Mouse (Mus musculus): ENCODE results near the gene Cdc42ep3. TPM values are rescaled to one million over a fixed set of nuclear protein-coding genes. Genes with fewer than 3 reads are reported as not detected.

Gene Cdc42ep3
- polyA plus RNA-seq, 1 experiment from 2014 or later, result 42.6 TPM

DNA sequence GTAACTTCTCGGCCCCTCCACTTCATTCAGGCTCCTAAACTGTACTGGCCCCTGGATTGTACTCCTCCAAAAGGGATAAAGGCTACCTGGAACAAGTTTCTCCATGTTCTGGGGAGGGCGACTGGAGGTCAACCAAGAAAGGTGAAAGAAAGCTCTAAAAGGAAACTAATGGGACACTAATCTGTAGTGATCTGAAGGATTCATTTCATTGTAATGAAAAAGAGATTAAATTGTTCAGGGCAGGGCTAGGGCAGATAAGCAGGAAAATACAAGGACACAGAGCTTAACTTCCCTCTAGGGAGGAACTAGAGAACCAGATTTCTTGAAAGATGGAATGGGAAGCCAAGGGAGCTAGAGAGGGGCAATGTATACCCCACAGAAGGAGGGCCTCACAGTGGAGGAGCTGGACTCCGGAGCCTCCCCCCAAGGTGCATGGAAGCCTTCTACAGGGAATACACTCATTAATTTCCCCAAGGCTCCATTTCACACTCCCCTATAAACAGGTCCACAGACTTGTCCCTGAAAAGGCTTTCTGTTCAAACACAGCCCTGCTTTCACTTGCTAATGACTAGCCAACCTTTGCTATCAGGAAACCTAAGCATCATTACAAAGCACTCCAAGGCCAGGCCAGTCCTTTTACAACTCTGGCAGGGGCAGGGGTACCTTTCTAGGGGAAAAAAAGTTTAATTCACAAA is 12.1 kb downstream of the Cdc42ep3 start:
- peaks cover 12% of the 10 kb centered on the region for H3K4me1 ChIP-seq (replicated peaks)
- H3K36me3 ChIP-seq, result peaks cover 4% of the 10 kb centered on the region; the same call in 1 of the 2 replicates
- 56% methylated on average over 3 of the region's 3 CpGs for WGBS
- H3K27ac ChIP-seq (replicated peaks), result no peak overlapping the region
- H3K4me2 ChIP-seq, result no peak overlapping the region
- H3K27me3 ChIP-seq, result no peaks in the 10 kb centered on the region
- no peaks in the 10 kb centered on the region for H3K9me3 ChIP-seq
- ATAC-seq (ENCODE audit: low read depth), result no peak
- no peak overlapping the region for H3K4me3 ChIP-seq
- no peak overlapping the region for H3K9ac ChIP-seq

DNA sequence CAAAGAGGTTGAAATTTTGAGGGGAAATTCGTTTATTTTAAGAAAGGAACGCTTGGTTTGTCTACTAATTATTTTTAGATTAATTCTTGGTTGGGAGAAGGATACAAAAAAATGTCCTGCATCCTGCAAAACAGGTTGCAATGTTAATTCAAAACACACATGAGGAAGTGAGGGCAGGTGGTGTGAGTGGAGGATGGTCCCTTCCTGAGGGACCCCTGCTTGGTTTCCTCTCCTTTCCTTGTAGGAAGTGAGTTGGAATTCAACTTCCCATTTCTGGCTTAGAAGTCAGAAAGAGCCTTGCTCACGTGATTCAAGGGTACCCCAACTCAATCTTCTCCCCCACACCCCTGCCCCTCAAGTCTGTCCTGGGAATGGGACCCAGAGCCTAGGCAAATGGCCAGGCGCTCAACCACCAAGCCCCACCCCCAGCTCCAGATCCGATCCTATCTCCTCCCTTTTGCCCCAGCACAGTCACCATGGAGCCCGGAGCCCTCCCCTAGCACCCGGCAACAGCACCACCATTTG is 12.9 kb downstream of the Cdc42ep3 start:
- Histone ChIP-seq H3K4me3 (no peak overlapping the region), H3K27ac (replicated peaks) (no peak overlapping the region), H3K36me3 (peaks cover 8% of the 10 kb centered on the region; the same call in 1 of the 2 replicates), H3K27me3 (no peaks in the 10 kb centered on the region), H3K4me1 (replicated peaks) (peaks cover 12% of the 10 kb centered on the region), H3K9me3 (no peaks in the 10 kb centered on the region), H3K4me2 (no peak overlapping the region), H3K9ac (no peak overlapping the region)
- no peak for ATAC-seq (ENCODE audit: low read depth)
- WGBS, result 75% methylated on average over 7 of the region's 7 CpGs

DNA sequence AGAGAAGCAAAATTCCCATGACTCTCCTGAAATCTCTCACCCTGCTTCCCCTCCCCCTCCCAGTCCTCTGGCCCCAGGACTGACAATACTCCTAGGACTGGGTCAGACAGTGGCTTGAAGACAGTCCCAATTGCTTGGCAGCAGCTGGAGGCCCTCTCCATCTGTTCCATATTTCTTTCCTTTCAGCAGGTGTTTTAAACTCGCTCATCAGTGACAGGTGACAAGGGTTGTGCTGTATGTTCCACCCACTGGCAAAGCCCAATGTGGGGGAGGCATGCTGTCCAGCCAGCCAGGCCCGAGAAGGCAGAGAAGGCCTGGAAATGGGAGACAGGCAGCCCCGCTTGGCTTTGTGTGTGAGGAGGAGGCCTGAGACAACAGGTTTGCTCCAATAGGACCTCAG is 17.4 kb downstream of the Cdc42ep3 start:
- no peak overlapping the region for H3K27ac ChIP-seq (replicated peaks)
- peaks cover 1% of the 10 kb centered on the region; the same call in 1 of the 2 replicates for H3K4me1 ChIP-seq (replicated peaks)
- 73% methylated on average over 3 of the region's 3 CpGs for WGBS
- no peaks in the 10 kb centered on the region for H3K9me3 ChIP-seq
- no peak overlapping the region for H3K9ac ChIP-seq
- H3K36me3 ChIP-seq, result peaks cover 38% of the 10 kb centered on the region
- H3K4me3 ChIP-seq, result no peak overlapping the region
- no peak for ATAC-seq (ENCODE audit: low read depth)
- no peaks in the 10 kb centered on the region for H3K27me3 ChIP-seq
- H3K4me2 ChIP-seq, result no peak overlapping the region

DNA sequence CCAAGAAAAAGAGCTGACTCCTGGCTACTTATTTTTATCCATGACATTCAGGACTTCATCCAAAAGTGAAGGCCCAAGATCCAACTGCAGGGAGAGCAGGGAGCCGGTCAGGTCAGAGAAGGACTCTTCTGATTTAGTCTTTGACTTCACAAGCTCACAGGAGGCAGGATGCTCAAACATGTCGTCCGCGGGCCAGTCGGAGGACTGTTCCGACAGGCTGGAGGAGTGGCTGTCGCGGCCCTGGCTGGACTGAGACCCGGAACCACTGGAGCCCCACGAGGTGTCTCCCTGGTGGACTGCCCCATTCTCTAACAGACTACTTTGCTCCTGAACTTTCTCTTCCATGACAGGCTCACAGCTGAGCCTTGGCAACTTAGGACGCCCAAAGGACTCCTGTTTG is 20.2 kb downstream of the Cdc42ep3 start:
- Histone ChIP-seq H3K9me3 (no peaks in the 10 kb centered on the region), H3K27me3 (no peaks in the 10 kb centered on the region), H3K36me3 (peaks cover 45% of the 10 kb centered on the region), H3K27ac (replicated peaks) (no peak overlapping the region), H3K4me3 (no peak overlapping the region), H3K4me1 (replicated peaks) (no peaks in the 10 kb centered on the region), H3K9ac (no peak overlapping the region), H3K4me2 (no peak overlapping the region)
- no peak for ATAC-seq (ENCODE audit: low read depth)
- WGBS, result 87% methylated on average over 11 of the region's 11 CpGs

DNA sequence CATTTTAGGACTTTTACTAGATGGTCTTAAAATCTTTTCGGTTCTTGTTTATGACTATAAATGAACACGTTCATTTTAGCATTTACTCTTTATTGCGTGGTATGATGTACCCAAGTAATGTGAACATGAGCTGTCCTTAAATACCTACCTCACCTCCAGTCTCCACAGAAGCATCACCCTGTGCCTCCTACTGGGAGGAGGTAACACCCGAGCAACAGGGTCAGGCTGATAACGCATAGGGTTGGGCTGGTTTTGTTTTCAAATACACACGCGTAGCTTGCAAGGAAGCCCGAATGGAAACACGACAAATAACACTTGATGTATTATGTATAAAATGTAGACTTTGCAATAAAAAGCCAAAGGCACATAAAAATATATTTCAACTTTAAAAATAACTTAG is 21.2 kb downstream of the Cdc42ep3 start:
- no peaks in the 10 kb centered on the region for H3K9me3 ChIP-seq
- WGBS, result 93% methylated on average over 9 of the region's 9 CpGs
- H3K36me3 ChIP-seq, result peaks cover 43% of the 10 kb centered on the region
- ATAC-seq (ENCODE audit: low read depth), result no peak
- H3K4me3 ChIP-seq, result no peak overlapping the region
- H3K27ac ChIP-seq (replicated peaks), result no peak overlapping the region
- no peaks in the 10 kb centered on the region for H3K4me1 ChIP-seq (replicated peaks)
- no peaks in the 10 kb centered on the region for H3K27me3 ChIP-seq
- H3K4me2 ChIP-seq, result no peak overlapping the region
- no peak overlapping the region for H3K9ac ChIP-seq

DNA sequence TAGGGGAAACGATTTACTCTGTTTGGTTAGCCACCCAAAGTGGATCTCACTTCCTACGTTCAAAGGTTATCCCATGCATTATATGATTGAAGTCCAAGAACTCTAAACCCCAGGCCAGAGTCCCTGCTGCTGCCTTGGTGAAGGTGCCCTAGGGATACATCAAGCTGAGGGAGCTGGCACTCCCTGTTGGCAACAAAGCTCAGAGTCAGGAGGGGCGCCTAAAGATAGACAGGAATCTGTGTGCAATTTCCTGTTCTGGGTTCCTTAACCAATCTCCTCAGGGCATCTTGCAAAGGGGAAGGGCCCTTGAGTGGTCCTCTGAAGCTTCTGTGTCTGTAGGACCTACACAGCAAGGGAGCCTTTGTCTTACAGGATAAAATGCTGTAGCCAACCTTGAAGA is 22.0 kb downstream of the Cdc42ep3 start:
- Histone ChIP-seq H3K36me3 (peaks cover 43% of the 10 kb centered on the region), H3K4me3 (no peak overlapping the region), H3K9me3 (no peaks in the 10 kb centered on the region), H3K4me1 (replicated peaks) (0 out of 2 replicates have a peak, but pooled peaks cover under 1% of the 10 kb centered on the region), H3K9ac (no peak overlapping the region), H3K27ac (replicated peaks) (no peak overlapping the region), H3K4me2 (no peak overlapping the region), H3K27me3 (no peaks in the 10 kb centered on the region)
- no peak for ATAC-seq (ENCODE audit: low read depth)
- 91% methylated on average over 3 of the region's 3 CpGs for WGBS

DNA sequence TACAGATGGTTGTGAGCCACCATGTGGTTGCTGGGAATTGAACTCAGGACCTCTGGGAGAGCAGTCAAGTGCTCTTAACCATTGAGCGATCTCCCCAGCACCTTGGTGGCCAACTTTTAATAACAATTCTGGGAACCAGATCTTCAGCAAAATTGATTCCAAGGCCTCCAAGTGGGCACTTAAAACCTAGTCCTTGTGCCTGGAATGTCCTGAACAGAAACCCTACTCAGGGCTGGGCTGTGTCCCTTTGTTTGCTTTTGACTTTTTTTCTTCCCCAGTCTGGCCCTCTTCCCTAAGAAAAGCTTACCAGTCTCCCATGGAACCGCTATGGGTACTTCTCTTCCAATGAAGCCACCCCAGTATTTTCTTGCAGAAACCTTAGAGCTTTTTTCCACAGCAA is 24.5 kb downstream of the Cdc42ep3 start:
- Histone ChIP-seq H3K4me1 (replicated peaks) (peaks cover 18% of the 10 kb centered on the region), H3K4me3 (no peak overlapping the region), H3K9ac (no peak overlapping the region), H3K9me3 (no peaks in the 10 kb centered on the region), H3K27ac (replicated peaks) (no peak overlapping the region), H3K4me2 (no peak overlapping the region), H3K27me3 (no peaks in the 10 kb centered on the region), H3K36me3 (peaks cover 30% of the 10 kb centered on the region)
- no peak for ATAC-seq (ENCODE audit: low read depth)
- WGBS, result 99% methylated on average over 2 of the region's 2 CpGs

DNA sequence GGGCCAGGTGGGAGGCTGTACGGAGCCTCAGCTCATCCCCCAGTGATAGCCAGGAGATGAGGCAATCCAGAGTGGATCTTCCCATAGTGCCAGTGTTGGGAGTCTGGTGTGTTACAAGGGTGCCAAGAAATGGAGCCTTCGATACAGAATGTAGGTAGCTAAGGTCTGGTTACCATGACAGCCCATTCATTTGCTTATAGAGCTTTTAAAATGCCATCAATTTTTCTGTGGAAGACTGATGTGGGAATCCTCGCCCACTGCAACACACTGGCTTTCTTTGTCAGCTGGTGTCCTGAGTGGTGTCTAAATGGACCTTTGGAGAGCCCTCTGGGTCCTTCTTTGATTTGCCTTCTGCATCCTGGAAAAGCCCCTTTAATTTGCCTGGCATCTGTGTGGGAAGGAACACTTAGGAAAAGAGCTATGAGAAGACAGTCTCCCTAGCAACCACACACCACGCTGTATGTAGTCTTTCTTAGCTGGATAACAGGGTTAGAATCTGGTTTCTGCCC is 28.0 kb downstream of the Cdc42ep3 start:
- H3K4me2 ChIP-seq, result no peak overlapping the region
- ATAC-seq (ENCODE audit: low read depth), result peak; percentile 86
- H3K9ac ChIP-seq, result no peak overlapping the region
- H3K4me3 ChIP-seq, result no peak overlapping the region
- H3K27ac ChIP-seq (replicated peaks), result peak overlapping the region; percentile 18; the same call in 1 of the 2 replicates
- 0 out of 2 replicates have a peak, but pooled peaks cover 4% of the 10 kb centered on the region for H3K36me3 ChIP-seq
- WGBS, result 49% methylated on average over 4 of the region's 4 CpGs
- H3K9me3 ChIP-seq, result no peaks in the 10 kb centered on the region; the same call in 1 of the 2 replicates
- H3K4me1 ChIP-seq (replicated peaks), result peaks cover 18% of the 10 kb centered on the region
- H3K27me3 ChIP-seq, result no peaks in the 10 kb centered on the region

DNA sequence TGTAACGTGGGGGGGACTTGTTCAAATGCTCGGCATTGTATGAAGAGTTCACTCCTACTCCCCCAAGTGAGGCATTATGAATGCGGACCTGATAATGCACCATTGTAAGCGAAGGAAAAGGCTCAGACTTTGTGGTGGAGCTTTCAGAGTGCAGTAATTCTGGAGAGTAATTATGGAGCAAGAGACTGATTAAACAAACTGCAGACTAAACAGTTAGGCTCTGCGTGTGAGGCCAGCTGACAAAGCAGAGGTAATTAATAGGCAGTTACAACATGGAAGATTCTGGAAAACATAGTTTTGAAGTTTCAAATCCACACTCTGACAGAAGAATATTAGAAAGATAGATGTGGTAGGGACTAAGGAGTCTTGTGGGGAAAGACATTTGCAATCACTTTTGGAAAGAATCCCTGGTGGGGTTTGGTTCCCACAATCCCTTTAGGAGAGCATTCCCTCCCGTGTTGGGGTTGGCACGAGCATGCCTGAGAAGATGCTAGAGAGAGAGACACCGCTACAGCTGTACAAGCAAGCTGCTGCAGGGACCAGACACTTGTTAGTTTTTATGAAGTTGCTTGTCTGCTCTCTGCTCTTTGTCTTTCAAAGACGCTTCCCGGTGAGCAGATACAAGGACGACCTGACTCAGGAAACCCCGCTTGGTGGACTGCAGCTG is 37.7 kb downstream of the Cdc42ep3 start:
- no peak overlapping the region for H3K9ac ChIP-seq
- H3K9me3 ChIP-seq, result no peaks in the 10 kb centered on the region; the same call in 1 of the 2 replicates
- H3K4me3 ChIP-seq, result no peak overlapping the region
- H3K27me3 ChIP-seq, result no peaks in the 10 kb centered on the region
- no peaks in the 10 kb centered on the region for H3K4me1 ChIP-seq (replicated peaks)
- H3K36me3 ChIP-seq, result no peaks in the 10 kb centered on the region
- 68% methylated on average over 12 of the region's 12 CpGs for WGBS
- H3K27ac ChIP-seq (replicated peaks), result no peak overlapping the region
- ATAC-seq (ENCODE audit: low read depth), result no peak
- H3K4me2 ChIP-seq, result no peak overlapping the region

DNA sequence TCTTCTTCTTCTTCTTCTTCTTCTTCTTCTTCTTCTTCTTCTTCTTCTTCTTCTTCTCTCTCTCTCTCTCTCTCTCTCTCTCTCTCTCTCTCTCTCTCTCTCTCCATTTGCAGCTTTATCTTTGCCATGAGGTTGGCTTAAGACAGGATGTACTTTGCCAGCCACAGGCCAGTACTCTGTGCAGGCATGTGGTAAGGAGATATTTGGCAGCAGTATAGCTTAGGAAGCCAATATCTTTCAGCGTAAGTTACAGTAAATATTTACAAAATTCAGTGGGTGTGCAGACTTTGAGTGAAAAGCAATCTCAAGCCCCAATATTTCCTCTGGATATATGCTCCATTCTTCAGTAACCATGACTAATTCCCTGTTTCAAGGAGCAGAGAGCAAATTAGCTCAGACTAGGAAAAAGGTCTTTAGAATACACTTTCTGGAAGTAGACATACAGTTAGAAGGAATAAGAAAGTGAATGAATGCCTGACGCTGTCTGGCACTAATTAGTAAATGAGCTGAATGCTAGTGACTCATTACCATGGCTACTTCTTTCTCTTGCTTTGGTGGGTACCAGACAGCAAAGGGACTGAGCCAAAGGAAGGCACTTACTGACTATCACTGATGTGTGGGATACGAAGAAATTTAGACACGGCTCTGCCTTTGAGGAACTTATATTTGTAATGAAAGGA is 39.3 kb downstream of the Cdc42ep3 start:
- Histone ChIP-seq H3K4me1 (replicated peaks) (no peaks in the 10 kb centered on the region), H3K36me3 (no peaks in the 10 kb centered on the region), H3K27ac (replicated peaks) (no peak overlapping the region), H3K27me3 (no peaks in the 10 kb centered on the region), H3K9me3 (no peaks in the 10 kb centered on the region), H3K4me2 (no peak overlapping the region), H3K4me3 (no peak overlapping the region), H3K9ac (no peak overlapping the region)
- 69% methylated on average over 4 of the region's 4 CpGs for WGBS
- no peak for ATAC-seq (ENCODE audit: low read depth)

DNA sequence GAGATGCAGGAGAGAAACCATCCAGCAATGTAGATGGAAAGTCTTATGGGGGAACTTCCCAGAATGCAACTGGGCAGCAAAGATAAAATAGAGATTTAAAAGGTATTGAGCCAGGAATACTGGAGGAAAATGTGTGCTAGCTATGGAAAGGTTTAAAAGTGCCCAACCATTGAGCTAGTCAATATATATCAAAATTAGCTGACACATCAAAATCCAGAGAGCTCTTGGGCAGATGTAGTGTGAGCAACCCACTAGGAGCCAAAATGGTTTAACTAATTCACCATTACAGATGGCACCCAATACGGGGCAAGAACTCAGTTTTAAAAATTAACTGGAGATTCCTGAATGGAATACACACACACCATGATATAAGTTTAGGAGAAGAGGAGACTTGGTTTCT is 44.4 kb downstream of the Cdc42ep3 start:
- Histone ChIP-seq H3K9ac (no peak overlapping the region), H3K36me3 (no peaks in the 10 kb centered on the region), H3K4me3 (no peak overlapping the region), H3K4me1 (replicated peaks) (no peaks in the 10 kb centered on the region), H3K4me2 (no peak overlapping the region), H3K27me3 (no peaks in the 10 kb centered on the region), H3K9me3 (no peaks in the 10 kb centered on the region), H3K27ac (replicated peaks) (no peak overlapping the region)
- WGBS, result 89% methylated on average over 1 of the region's 1 CpGs
- no peak for ATAC-seq (ENCODE audit: low read depth)

DNA sequence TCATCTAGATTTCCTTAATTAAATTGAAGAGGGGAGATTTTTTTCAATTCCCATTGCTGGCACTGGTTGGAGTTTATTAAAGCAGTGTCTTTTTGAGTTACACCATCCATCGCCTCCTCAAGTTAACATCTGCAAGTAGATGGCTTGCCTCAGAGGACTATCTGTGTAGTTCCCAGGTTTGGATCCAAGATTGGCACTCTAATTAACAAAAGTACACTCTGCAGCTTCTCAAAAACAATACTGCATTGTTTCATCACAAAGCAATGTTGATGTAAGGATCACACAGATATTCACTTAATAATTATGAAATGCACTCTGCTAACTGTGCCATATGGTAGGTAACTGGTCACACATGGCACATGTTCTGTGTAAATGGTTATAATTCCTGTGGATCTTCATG is 45.4 kb downstream of the Cdc42ep3 start:
- Histone ChIP-seq H3K4me1 (replicated peaks) (no peaks in the 10 kb centered on the region), H3K9me3 (no peaks in the 10 kb centered on the region), H3K4me3 (no peak overlapping the region), H3K9ac (no peak overlapping the region), H3K36me3 (no peaks in the 10 kb centered on the region), H3K27me3 (no peaks in the 10 kb centered on the region), H3K4me2 (no peak overlapping the region), H3K27ac (replicated peaks) (no peak overlapping the region)
- no peak for ATAC-seq (ENCODE audit: low read depth)
- 91% methylated on average over 1 of the region's 1 CpGs for WGBS
